Mouse (Mus musculus): Measurements from ENCODE around the gene Traf3ip3. TPM values are rescaled to one million over a fixed set of nuclear protein-coding genes. Genes with fewer than 3 reads are reported as not detected.

The Traf3ip3 gene
- polyA plus RNA-seq, 1 experiment, result not detected

- TF ChIP-seq GATA1 (IDR thresholded peaks at IDR 0.05; ENCODE audit: low read length) (no peak), TAL1 (IDR thresholded peaks at IDR 0.05; ENCODE audit: low read length) (no peak)
- H3K9me3 ChIP-seq (ENCODE audit: control insufficient read depth, low read length), result no peaks in the 10 kb centered on the region
- H3K4me1 ChIP-seq (ENCODE audit: control insufficient read depth), result no peaks in the 10 kb centered on the region
- no peaks in the 10 kb centered on the region for H3K36me3 ChIP-seq (ENCODE audit: control insufficient read depth)
- no peaks in the 10 kb centered on the region for H3K27me3 ChIP-seq (ENCODE audit: control insufficient read depth)
- H3K4me3 ChIP-seq (replicated peaks), result no peak overlapping the region
Observed at GRCm38 (mm10) chr1:193144516-193144915, 57.0 kb downstream of the Traf3ip3 start.

- Histone ChIP-seq H3K4me3 (replicated peaks) (no peak overlapping the region), H3K36me3 (ENCODE audit: control insufficient read depth) (no peaks in the 10 kb centered on the region), H3K4me1 (ENCODE audit: control insufficient read depth) (no peaks in the 10 kb centered on the region), H3K9me3 (ENCODE audit: control insufficient read depth, low read length) (no peaks in the 10 kb centered on the region), H3K27me3 (ENCODE audit: control insufficient read depth) (peaks cover 2% of the 10 kb centered on the region)
- TF ChIP-seq TAL1 (IDR thresholded peaks at IDR 0.05; ENCODE audit: low read length) (no peak), GATA1 (IDR thresholded peaks at IDR 0.05; ENCODE audit: low read length) (no peak)
Observed at GRCm38 (mm10) chr1:193142517-193143062, 58.9 kb downstream of the Traf3ip3 start.

DNA sequence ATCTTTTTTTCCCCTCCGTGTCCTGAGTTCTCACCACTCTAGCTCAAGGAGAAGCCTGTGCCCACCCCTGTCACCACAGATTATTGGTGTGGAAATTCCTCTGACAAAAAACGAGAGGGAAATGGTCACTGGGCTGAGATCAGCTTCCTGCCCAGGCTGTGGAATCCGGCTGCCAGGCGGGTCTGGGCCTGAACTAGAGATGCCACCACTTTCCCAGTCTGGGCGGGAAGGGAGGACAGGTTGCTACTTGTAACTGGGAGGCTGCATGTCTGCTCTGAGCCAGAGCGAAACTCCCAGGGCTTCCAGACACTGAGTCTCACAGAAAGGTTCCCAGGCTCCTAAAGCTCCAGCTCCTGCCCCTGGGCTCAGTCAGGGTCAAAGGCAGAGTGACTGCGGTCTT lies 60.4 kb downstream of the Traf3ip3 start:
- Histone ChIP-seq H3K4me1 (ENCODE audit: control insufficient read depth) (no peaks in the 10 kb centered on the region), H3K27me3 (ENCODE audit: control insufficient read depth) (peaks cover 2% of the 10 kb centered on the region), H3K9me3 (ENCODE audit: control insufficient read depth, low read length) (no peaks in the 10 kb centered on the region), H3K4me3 (replicated peaks) (no peak overlapping the region), H3K36me3 (ENCODE audit: control insufficient read depth) (no peaks in the 10 kb centered on the region)
- no peak for TF ChIP-seq GATA1 (IDR thresholded peaks at IDR 0.05; ENCODE audit: low read length)

GRCm38 (mm10) chr1:193138669-193139068 lies 62.8 kb downstream of the Traf3ip3 start:
- TF ChIP-seq TAL1 (IDR thresholded peaks at IDR 0.05; ENCODE audit: low read length), result no peak
- no peak for TF ChIP-seq GATA1 (IDR thresholded peaks at IDR 0.05; ENCODE audit: low read length)
- Histone ChIP-seq H3K4me3 (replicated peaks) (no peak overlapping the region), H3K27me3 (ENCODE audit: control insufficient read depth) (peaks cover 2% of the 10 kb centered on the region), H3K36me3 (ENCODE audit: control insufficient read depth) (no peaks in the 10 kb centered on the region), H3K9me3 (ENCODE audit: control insufficient read depth, low read length) (no peaks in the 10 kb centered on the region), H3K4me1 (ENCODE audit: control insufficient read depth) (no peaks in the 10 kb centered on the region)

GRCm38 (mm10) chr1:193138087-193138486 lies 63.4 kb downstream of the Traf3ip3 start:
- Histone ChIP-seq H3K4me3 (replicated peaks) (no peak overlapping the region), H3K36me3 (ENCODE audit: control insufficient read depth) (no peaks in the 10 kb centered on the region), H3K27me3 (ENCODE audit: control insufficient read depth) (peaks cover 2% of the 10 kb centered on the region), H3K4me1 (ENCODE audit: control insufficient read depth) (no peaks in the 10 kb centered on the region), H3K9me3 (ENCODE audit: control insufficient read depth, low read length) (no peaks in the 10 kb centered on the region)
- TF ChIP-seq TAL1 (IDR thresholded peaks at IDR 0.05; ENCODE audit: low read length) (no peak), GATA1 (IDR thresholded peaks at IDR 0.05; ENCODE audit: low read length) (no peak)

DNA sequence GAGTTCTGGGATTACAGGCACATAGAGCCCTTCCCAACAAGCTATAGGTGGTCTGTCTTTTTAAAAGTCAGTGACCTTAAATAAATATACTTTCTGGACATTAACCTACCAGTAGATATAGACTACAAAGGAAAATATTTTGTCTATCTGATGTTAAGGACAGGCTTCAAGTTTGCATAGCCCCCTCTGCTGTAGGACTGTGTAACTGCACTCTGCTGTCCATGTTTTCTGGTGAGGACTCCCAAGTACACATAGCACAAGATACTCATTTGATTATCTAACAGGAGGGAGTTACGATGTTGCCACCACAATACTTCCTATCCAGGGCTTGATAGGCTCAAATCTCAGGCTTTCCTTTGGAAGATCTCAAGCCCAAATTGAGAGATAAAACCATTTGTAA lies 67.8 kb downstream of the Traf3ip3 start:
- Histone ChIP-seq H3K36me3 (ENCODE audit: control insufficient read depth) (no peaks in the 10 kb centered on the region), H3K27me3 (ENCODE audit: control insufficient read depth) (peaks cover 2% of the 10 kb centered on the region), H3K4me1 (ENCODE audit: control insufficient read depth) (peaks cover 20% of the 10 kb centered on the region), H3K4me3 (replicated peaks) (no peak overlapping the region), H3K9me3 (ENCODE audit: control insufficient read depth, low read length) (no peaks in the 10 kb centered on the region)
- TF ChIP-seq GATA1 (IDR thresholded peaks at IDR 0.05; ENCODE audit: low read length), result no peak
- TF ChIP-seq TAL1 (IDR thresholded peaks at IDR 0.05; ENCODE audit: low read length), result no peak

- Histone ChIP-seq H3K27me3 (ENCODE audit: control insufficient read depth) (no peaks in the 10 kb centered on the region; the same call in 1 of the 2 replicates), H3K9me3 (ENCODE audit: control insufficient read depth, low read length) (no peaks in the 10 kb centered on the region), H3K36me3 (ENCODE audit: control insufficient read depth) (peaks cover 9% of the 10 kb centered on the region), H3K4me3 (replicated peaks) (no peak overlapping the region), H3K4me1 (ENCODE audit: control insufficient read depth) (peaks cover 25% of the 10 kb centered on the region)
- TF ChIP-seq TAL1 (IDR thresholded peaks at IDR 0.05; ENCODE audit: low read length), result no peak
- no peak for TF ChIP-seq GATA1 (IDR thresholded peaks at IDR 0.05; ENCODE audit: low read length)
Observed at GRCm38 (mm10) chr1:193132385-193132784, 69.1 kb downstream of the Traf3ip3 start.

- TF ChIP-seq TAL1 (IDR thresholded peaks at IDR 0.05; ENCODE audit: low read length), result no peak
- Histone ChIP-seq H3K27me3 (ENCODE audit: control insufficient read depth) (no peaks in the 10 kb centered on the region), H3K36me3 (ENCODE audit: control insufficient read depth) (peaks cover 18% of the 10 kb centered on the region), H3K9me3 (ENCODE audit: control insufficient read depth, low read length) (no peaks in the 10 kb centered on the region), H3K4me1 (ENCODE audit: control insufficient read depth) (peaks cover 25% of the 10 kb centered on the region), H3K4me3 (replicated peaks) (no peak overlapping the region)
Observed at GRCm38 (mm10) chr1:193131311-193131948, 70.1 kb downstream of the Traf3ip3 start.

DNA sequence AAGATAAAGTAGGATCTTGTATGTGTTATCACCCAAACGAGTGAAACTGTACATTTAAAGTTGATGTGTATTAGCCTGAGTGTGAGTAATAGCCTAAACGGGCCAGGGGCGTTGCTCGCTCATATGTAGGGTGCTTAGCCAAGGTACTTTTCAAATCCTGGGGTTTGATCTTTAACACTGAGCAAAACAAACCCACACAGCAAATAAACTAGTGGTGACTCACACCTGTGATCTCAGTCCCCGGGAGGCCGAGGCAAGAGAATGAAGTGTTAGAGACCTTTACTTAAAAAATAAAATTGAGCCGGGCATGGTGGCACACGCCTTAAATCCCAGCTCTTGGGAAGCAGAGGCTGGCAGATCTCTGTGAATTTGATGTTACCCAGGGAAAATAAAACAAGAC lies 70.7 kb downstream of the Traf3ip3 start:
- Histone ChIP-seq H3K4me3 (replicated peaks) (peak overlapping the region; percentile 78), H3K9me3 (ENCODE audit: control insufficient read depth, low read length) (no peaks in the 10 kb centered on the region), H3K27me3 (ENCODE audit: control insufficient read depth) (no peaks in the 10 kb centered on the region), H3K36me3 (ENCODE audit: control insufficient read depth) (peaks cover 19% of the 10 kb centered on the region), H3K4me1 (ENCODE audit: control insufficient read depth) (peaks cover 25% of the 10 kb centered on the region)
- TF ChIP-seq TAL1 (IDR thresholded peaks at IDR 0.05; ENCODE audit: low read length) (no peak), GATA1 (IDR thresholded peaks at IDR 0.05; ENCODE audit: low read length) (no peak)

DNA sequence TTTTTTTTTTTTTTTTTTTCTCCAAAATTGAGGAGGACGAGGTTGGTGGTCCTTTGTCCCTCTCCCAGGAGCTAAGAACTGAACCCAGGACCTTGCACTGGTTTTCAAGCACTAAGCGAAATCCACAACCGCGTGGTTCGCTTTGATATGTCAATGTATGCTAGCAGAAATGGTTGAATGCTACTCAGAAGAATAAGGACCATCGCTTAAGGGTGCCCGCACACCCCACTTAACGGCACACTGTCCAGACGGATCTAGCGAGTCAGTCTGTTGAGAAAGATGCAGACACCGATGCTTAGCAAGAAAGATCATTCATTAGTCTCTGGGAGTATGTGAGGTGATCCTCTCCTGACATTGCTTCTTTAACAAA lies 71.1 kb downstream of the Traf3ip3 start:
- H3K4me3 ChIP-seq (replicated peaks), result peak overlapping the region; percentile 78
- no peak for TF ChIP-seq GATA1 (IDR thresholded peaks at IDR 0.05; ENCODE audit: low read length)
- TF ChIP-seq TAL1 (IDR thresholded peaks at IDR 0.05; ENCODE audit: low read length), result no peak
- no peaks in the 10 kb centered on the region for H3K27me3 ChIP-seq (ENCODE audit: control insufficient read depth)
- H3K36me3 ChIP-seq (ENCODE audit: control insufficient read depth), result peaks cover 20% of the 10 kb centered on the region
- peaks cover 25% of the 10 kb centered on the region for H3K4me1 ChIP-seq (ENCODE audit: control insufficient read depth)
- H3K9me3 ChIP-seq (ENCODE audit: control insufficient read depth, low read length), result no peaks in the 10 kb centered on the region

All from erythroblast, embryonic 14.5 days (primary cell).